Mouse (Mus musculus) lung, embryonic 14.5 days (tissue): ENCODE measurements around the gene Thsd4. TPM values are rescaled to one million over a fixed set of nuclear protein-coding genes. Genes with fewer than 3 reads are reported as not detected.

ENCODE experiments used
- ATAC-seq: fragments of 200-750 bp; cut with Nextera tagmentation; 2 replicates; pipeline ENCODE4 v1.8.0; 2017; ENCODE audit warnings: mild to moderate bottlenecking, moderate TSS enrichment, moderate library complexity; ENCODE audit not compliant: insufficient read depth
- DNase-seq: peaks from one replicate; pipeline ENCODE4 v3.0.0-alpha.2; 2015
- H3K27ac ChIP-seq: fragments of 300-500 bp; sonication (generic); 2 replicates; pipeline ENCODE4 v1.5.1; 2014; ENCODE audit warnings: low read depth, mild to moderate bottlenecking, moderate library complexity
- H3K27me3 ChIP-seq: fragments of 300-500 bp; sonication (generic); 2 replicates; pipeline ENCODE4 v1.6.1; 2014; ENCODE audit warnings: low read length, control low read depth; ENCODE audit not compliant: insufficient read depth
- H3K36me3 ChIP-seq: fragments of 300-500 bp; sonication (generic); 2 replicates; pipeline ENCODE4 v1.6.1; 2014; ENCODE audit warnings: control low read depth; ENCODE audit not compliant: insufficient read depth
- H3K4me1 ChIP-seq: fragments of 300-500 bp; sonication (generic); 2 replicates; pipeline ENCODE4 v1.6.1; 2014; ENCODE audit warnings: antibody characterized with exemption, control low read depth; ENCODE audit not compliant: insufficient read depth
- H3K4me2 ChIP-seq: fragments of 300-500 bp; sonication (generic); 2 replicates; pipeline ENCODE4 v1.6.1; 2014; ENCODE audit warnings: mild to moderate bottlenecking
- H3K4me3 ChIP-seq: fragments of 300-500 bp; sonication (generic); 2 replicates; pipeline ENCODE4 v1.5.1; 2014; ENCODE audit warnings: low read depth, low read length
- H3K9ac ChIP-seq: fragments of 300-500 bp; sonication (generic); 2 replicates; pipeline ENCODE4 v1.6.1; 2014
- H3K9me3 ChIP-seq: fragments of 300-500 bp; sonication (generic); 2 replicates; pipeline ENCODE4 v1.6.1; 2016; ENCODE audit warnings: low read depth, low read length, control low read depth
- CTCF ChIP-seq: IDR thresholded peaks from 2 replicates; pipeline ENCODE4 v1.5.1; 2016; ENCODE audit warnings: antibody characterized with exemption, low read depth
- WGBS: fragments of 180-500 bp; shearing (Covaris S2); extraction: QIAGEN DNeasy Blood & Tissue Kit; methylation state at CpG from one replicate; pipeline ENCODE4 v1.1.7; 2014; 5-methylcytosine and 5-hydroxymethylcytosine counted together
- polyA plus RNA-seq: library from polyadenylated mRNA; unstranded; fragments of >200 nt; fragmentation: Nextera tagmentation; extraction: Ambion mirVana; gene quantifications from 2 replicates; pipeline ENCODE4 v1.2.1, GENCODE M21; 2014

The Thsd4 gene
- polyA plus RNA-seq, 1 experiment from 2014 or later, result 18.5 TPM

DNA sequence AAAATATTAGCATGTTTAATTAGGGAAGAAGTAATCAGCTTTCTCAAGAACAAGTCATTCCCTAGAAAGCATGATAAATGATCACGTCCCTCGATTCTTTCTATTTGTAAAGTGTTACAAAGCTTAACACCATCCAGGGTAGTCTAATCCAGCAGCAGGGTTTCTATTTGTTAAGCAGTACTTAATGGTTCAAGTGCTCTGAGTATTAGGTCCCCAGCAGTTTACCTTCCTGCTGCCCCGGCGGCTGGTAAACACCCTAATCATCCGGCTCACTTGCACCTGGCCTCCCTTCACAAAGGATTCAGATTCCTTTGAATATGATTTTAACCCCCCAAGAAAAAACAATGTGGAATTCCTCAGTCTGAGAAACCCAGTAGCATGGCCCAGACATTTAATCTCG lies 326.9 kb downstream of the Thsd4 start:
- 0 out of 2 replicates have a peak, but pooled peaks cover 8% of the 10 kb centered on the region for H3K4me1 ChIP-seq
- WGBS, result 59% methylated on average over 6 of the region's 6 CpGs
- H3K36me3 ChIP-seq, result no peaks in the 10 kb centered on the region
- no peaks in the 10 kb centered on the region for H3K9me3 ChIP-seq
- H3K4me2 ChIP-seq, result no peak overlapping the region
- no peak overlapping the region for H3K4me3 ChIP-seq
- H3K27ac ChIP-seq, result peak overlapping the region; percentile 58; the same call in 1 of the 2 replicates
- H3K27me3 ChIP-seq, result no peaks in the 10 kb centered on the region
- TF ChIP-seq CTCF, result no peak
- H3K9ac ChIP-seq, result no peak overlapping the region
- ATAC-seq, result no peak
- no peak for DNase-seq

DNA sequence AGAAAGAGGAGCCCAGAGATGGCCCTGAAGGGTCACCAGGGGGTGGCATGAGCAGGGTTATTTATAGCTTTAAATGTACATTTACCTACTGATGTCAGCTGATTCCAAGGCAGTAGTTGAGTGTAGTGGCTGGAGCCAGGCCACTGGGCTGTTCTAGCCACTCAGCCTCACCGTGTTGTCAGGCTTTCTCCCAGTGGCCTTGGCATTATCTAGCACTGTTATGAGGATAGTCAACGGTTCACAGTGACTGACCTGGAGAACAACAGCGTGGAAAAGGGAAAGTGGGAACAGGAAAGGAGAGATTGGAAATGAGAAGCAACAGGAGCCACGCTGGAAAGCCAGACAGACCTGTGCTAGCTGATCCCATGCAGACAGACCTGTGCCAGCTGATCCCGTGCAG lies 329.5 kb downstream of the Thsd4 start:
- Histone ChIP-seq H3K27ac (no peak overlapping the region), H3K9ac (no peak overlapping the region), H3K36me3 (no peaks in the 10 kb centered on the region), H3K27me3 (no peaks in the 10 kb centered on the region), H3K4me1 (peaks cover 10% of the 10 kb centered on the region; the same call in 1 of the 2 replicates), H3K9me3 (no peaks in the 10 kb centered on the region), H3K4me2 (no peak overlapping the region), H3K4me3 (no peak overlapping the region)
- ATAC-seq, result no peak
- TF ChIP-seq CTCF, result no peak
- DNase-seq, result no peak
- WGBS, result 56% methylated on average over 5 of the region's 5 CpGs

DNA sequence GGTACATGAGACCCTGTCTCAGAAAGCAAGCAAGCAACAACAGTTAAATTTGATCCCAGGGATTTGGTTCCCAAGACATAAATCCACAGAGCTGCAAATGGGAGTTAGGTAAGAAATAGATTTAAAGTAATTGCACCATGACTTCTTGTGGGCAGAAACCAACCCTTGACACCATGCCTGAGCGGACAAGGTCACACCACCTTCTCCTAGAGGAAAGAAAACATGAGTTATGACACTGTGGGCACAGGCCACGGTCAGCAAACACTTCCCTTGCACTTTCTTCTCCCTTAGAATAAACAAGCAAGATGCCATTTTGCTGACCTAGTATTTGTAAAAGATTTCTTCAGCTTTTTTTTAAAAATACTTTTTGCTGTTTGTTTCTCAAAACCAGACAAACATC lies 334.4 kb downstream of the Thsd4 start:
- Histone ChIP-seq H3K4me2 (no peak overlapping the region), H3K4me1 (peaks cover 4% of the 10 kb centered on the region; the same call in 1 of the 2 replicates), H3K4me3 (no peak overlapping the region), H3K9me3 (no peaks in the 10 kb centered on the region), H3K9ac (no peak overlapping the region), H3K36me3 (no peaks in the 10 kb centered on the region), H3K27me3 (no peaks in the 10 kb centered on the region), H3K27ac (peak overlapping the region; percentile 42; the same call in 1 of the 2 replicates)
- no peak for TF ChIP-seq CTCF
- DNase-seq (no peak), ATAC-seq (no peak)
- 38% methylated on average over 2 of the region's 2 CpGs for WGBS

DNA sequence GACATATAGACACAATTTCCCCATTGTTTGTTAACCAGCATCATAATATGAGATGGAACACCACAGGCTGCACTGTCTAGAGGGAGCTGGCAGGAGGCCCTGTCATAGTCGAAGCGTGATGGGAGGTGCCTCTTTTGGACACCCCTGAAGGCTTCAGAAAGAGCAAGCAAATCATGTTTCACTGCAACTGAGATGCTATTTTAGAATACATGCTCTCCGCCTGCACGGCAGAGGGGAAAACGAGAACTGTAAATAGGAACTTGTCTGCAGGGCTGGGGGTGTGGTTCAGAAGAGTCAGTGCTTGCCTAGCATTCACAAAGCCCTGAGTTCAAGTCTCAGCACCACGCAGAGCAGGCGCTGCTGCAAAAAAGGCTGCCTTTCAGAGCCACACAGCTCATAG lies 334.9 kb downstream of the Thsd4 start:
- H3K9ac ChIP-seq, result no peak overlapping the region
- no peak for TF ChIP-seq CTCF
- no peak overlapping the region for H3K4me2 ChIP-seq
- peaks cover 4% of the 10 kb centered on the region; the same call in 1 of the 2 replicates for H3K4me1 ChIP-seq
- no peak overlapping the region for H3K4me3 ChIP-seq
- H3K36me3 ChIP-seq, result no peaks in the 10 kb centered on the region
- peak overlapping the region; percentile 42; the same call in 1 of the 2 replicates for H3K27ac ChIP-seq
- H3K9me3 ChIP-seq, result no peaks in the 10 kb centered on the region
- H3K27me3 ChIP-seq, result no peaks in the 10 kb centered on the region
- ATAC-seq (no peak), DNase-seq (peak; percentile 26)
- WGBS, result 69% methylated on average over 7 of the region's 7 CpGs

DNA sequence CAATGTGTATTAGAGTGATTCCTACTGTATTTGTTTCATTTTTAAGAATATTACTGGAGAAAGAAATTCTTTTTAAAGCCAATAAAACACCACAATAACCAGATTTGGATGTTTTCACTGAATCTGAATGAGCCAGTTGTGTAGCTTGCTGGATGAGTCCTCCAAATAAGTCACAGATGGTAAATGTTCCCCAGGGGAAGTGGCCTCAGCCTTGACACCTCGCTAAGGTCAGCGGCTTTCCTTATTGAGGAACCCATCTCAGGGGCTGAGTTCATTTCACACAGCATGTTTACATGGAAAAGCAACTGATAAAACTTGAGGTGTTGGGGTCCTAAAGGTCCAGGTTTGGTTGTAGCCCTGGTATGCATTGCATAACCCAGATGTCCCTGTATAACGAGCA lies 337.8 kb downstream of the Thsd4 start:
- TF ChIP-seq CTCF, result no peak
- H3K9me3 ChIP-seq, result no peaks in the 10 kb centered on the region
- H3K9ac ChIP-seq, result no peak overlapping the region
- H3K36me3 ChIP-seq, result no peaks in the 10 kb centered on the region
- no peak overlapping the region for H3K4me2 ChIP-seq
- no peak overlapping the region for H3K27ac ChIP-seq
- no peaks in the 10 kb centered on the region for H3K27me3 ChIP-seq
- H3K4me1 ChIP-seq, result peaks cover 11% of the 10 kb centered on the region
- DNase-seq (no peak), ATAC-seq (no peak)
- H3K4me3 ChIP-seq, result no peak overlapping the region
- 55% methylated on average over 3 of the region's 3 CpGs for WGBS

DNA sequence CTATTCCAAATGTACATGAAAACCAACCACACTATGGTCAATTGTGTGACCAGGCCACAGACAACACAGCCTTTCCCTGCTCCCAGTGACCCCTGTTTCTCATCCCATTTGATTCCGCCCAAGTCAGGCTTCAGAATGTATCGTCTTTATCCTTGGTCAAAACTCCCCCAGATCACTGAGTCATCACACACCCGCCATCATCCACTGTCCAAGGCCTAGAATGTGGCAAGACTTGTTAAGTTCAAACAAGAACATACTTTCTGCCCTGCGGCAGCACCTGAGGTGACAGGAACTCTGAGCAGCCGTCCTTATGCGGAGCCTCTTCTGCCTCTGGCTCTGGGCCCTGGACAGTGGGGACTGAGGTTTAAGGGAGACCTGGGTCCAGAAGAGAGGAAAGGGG lies 339.5 kb downstream of the Thsd4 start:
- H3K9me3 ChIP-seq, result no peaks in the 10 kb centered on the region
- DNase-seq (no peak), ATAC-seq (no peak)
- no peaks in the 10 kb centered on the region for H3K36me3 ChIP-seq
- no peak overlapping the region for H3K4me2 ChIP-seq
- H3K27ac ChIP-seq, result no peak overlapping the region
- H3K4me1 ChIP-seq, result peaks cover 9% of the 10 kb centered on the region
- no peak for TF ChIP-seq CTCF
- no peak overlapping the region for H3K9ac ChIP-seq
- WGBS, result 72% methylated on average over 6 of the region's 6 CpGs
- H3K4me3 ChIP-seq, result no peak overlapping the region
- H3K27me3 ChIP-seq, result no peaks in the 10 kb centered on the region

DNA sequence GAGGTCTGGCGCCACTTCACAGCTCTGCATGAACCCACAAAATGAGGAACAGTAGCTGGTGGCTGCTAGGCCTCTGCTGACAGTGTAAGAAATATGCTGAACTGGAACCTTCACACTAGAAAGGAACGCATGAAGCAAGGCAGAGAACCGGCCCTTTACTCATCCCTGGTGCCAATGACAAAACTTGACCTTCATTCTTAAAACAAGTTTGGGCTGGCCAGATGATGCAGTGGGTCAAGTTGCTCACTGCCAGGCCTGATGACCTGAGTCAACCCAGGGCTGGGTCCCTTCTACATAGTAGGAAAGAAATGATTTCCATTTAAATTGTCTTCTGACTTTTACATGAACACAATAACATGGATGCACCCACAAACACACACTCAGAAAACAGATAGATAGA lies 340.9 kb downstream of the Thsd4 start:
- H3K9me3 ChIP-seq, result no peaks in the 10 kb centered on the region
- H3K9ac ChIP-seq, result no peak overlapping the region
- H3K27me3 ChIP-seq, result no peaks in the 10 kb centered on the region
- H3K4me3 ChIP-seq, result no peak overlapping the region
- 78% methylated on average over 3 of the region's 3 CpGs for WGBS
- peaks cover 6% of the 10 kb centered on the region; the same call in 1 of the 2 replicates for H3K4me1 ChIP-seq
- DNase-seq, result no peak
- ATAC-seq, result no peak
- H3K4me2 ChIP-seq, result no peak overlapping the region
- H3K27ac ChIP-seq, result peak overlapping the region; percentile 68
- no peak for TF ChIP-seq CTCF
- H3K36me3 ChIP-seq, result no peaks in the 10 kb centered on the region

DNA sequence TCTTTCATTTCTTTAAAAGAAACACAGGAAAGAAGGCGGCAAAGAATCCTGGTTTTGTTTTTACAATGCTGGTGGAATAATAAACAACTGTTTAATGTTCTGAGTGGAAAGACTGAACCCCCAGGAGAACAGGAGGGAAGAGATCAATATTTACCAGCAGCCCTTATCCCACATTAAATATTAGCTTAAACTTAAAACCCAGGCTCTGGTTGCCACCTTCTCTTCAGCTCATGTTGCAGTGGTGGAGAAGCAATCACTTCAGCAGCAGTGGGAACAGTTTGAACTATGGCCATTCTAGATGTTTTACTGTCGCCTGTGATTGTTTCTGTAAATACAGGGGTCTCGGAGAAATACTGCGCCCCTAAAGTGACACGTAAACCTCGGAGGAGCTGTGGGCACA lies 341.7 kb downstream of the Thsd4 start:
- no peak; the same call in 1 of the 2 replicates for ATAC-seq
- H3K27me3 ChIP-seq, result no peaks in the 10 kb centered on the region
- H3K9ac ChIP-seq, result no peak overlapping the region
- no peak overlapping the region for H3K4me2 ChIP-seq
- H3K27ac ChIP-seq, result peak overlapping the region; percentile 68
- 28% methylated on average over 6 of the region's 6 CpGs for WGBS
- TF ChIP-seq CTCF, result no peak
- H3K9me3 ChIP-seq, result no peaks in the 10 kb centered on the region
- no peak for DNase-seq
- H3K4me1 ChIP-seq, result peaks cover 6% of the 10 kb centered on the region; the same call in 1 of the 2 replicates
- H3K4me3 ChIP-seq, result no peak overlapping the region
- H3K36me3 ChIP-seq, result no peaks in the 10 kb centered on the region
